Mouse (Mus musculus) neural tube, embryonic 10.5 days (tissue): ENCODE measurements around the gene Timm13.

Source experiments
- DNase-seq: peaks from one replicate; pipeline ENCODE4 v3.0.0-alpha.2; 2017; ENCODE audit warnings: low spot score; ENCODE audit errors: extremely low spot score

Timm13 gene

DNA sequence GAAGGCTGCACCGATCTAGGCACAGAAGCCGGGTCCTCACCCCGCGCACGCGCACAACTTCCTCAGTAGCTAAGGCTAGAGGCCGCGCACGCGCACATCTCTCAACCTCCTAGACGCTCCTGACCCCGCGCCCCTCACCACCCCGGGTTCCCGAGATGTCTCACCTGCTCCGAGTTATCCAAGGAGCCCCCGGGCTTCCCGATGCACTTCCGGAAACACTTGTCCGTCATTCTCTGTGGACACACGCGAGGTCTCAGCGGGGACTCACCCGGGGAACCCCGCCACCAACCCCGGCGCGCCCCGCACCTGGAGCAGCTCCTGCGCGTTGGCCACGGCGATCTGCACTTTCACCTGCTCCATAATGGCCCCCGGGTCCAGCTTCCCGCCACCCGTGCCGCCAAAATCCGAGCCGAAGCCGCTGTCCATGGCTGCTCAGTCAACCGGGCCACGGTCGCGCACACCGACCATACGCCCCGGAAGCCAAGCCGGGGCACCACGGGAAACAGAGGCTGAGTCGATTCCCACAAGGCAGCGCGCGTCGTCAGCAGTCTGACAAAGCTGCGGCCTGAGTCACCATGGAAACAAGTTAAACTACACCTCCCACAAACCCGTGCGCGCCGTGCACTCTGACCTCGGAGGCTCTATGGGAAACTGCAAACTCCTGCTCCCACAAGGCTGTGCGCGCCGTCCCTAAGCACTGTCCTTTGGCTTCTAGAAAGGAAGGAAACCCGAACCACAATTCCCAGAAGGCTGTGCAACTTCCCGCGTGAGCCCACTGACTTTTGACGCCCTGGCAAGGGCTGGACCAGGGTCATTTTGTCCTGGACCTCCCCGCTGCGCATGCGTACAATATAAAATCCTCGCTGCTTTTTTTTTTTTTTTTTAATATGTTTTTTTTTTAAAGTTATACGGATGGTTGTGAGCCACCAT, at the start of gene Timm13:
Gene Timm13, minus strand, starts transcription at position 652 of the 930 bp plus-strand sequence.
- peak; percentile 99 for DNase-seq

DNA sequence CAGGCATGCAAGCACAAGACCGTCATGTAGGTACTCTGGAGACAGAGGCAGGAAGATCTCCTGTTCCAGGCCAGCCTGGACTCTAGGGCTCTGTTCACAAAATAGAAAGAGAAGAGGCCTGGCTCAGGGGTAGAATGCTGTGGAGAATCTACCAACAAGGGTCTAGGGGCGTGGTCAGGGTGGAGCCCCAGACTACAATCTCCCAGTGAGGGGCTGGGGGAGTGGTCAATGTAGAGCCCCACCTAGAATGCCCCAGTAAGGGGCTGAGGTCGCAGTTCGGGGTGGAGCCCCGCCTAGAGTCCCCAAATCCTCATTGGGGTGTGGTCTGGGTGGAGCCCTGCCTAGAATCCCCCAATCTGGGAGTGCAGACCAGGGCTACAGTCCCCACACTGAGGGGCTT, 49.5 kb upstream of the Timm13 start:
- DNase-seq: no peak

DNA sequence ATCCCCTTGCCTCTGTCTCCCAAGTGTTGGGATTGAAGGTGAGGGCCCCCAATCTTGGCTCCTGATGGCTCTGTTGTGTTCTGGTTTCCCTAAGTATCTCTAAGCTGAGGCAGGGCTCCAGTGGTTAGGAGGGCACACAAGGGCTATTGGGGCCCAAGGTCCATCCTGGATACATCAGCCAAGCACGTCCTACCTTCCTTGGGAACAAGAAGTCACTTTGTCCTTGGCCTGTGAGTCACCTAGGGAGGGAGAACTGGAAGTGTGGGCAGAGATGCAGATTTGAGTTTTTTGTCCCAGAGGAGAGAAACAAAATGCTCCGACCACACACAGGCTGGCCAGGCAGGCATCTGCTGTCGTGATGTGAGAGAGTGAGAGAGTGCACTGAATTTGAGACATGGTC, 48.3 kb upstream of the Timm13 start:
- no peak for DNase-seq

- no peak for DNase-seq
These were observed 47.8 kb upstream of the Timm13 start for GRCm38 (mm10) chr10:80948570-80948969.

DNA sequence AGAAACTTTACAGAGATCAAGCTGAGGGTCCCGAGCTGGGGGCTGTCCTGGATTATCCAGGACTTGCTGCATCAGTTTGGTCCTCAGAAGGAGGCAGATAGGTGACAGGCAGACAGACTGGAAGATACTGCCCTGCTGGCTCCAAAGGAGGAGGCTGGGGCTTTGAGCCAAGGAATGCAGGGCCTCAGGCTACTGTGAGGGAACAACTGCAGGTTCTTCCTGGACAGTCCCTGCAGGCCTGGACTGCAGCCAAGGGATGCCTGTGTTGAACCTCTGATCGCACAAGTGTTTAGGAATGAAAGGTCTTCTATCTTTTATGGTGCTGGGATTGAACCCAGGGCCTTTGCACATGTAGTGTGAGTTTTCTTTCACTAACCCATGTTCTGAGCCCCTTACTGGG, 47.0 kb upstream of the Timm13 start:
- DNase-seq: no peak

DNA sequence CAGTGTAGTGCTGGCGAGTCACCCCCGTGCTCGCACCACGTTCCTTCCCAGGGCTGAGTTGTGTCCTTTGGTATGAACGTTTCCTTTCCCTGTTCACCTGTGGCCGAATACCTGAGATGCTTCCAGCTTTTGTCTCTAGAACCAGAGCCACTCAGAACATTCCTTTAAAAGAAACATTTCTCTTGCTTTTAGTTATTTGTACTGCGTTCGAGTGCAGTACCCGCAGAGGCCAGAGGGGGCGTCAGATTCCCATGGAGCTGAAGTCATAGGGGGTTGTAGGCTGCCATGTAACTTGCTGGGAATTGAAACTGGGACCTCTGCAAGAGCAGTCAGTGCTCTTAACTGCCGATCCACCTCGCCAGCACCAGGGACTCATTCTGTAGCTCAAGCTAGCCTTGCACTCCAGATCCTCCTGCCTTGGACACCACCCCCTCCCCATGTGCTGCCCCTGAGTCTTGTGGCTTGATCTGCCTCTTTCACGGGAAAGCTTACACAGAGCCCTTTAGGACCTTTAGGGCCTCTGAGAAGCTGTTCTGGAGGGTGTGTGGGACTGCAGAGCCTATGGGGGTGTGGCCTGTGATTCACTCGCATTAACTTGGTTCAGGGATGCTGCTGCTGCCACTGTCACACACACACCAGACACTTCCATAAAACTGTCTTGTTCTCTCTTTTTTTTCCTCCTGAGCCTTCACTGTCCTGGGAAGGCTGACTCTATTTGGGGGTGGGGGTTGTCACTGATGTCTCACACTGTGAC, 46.1 kb upstream of the Timm13 start:
- DNase-seq: no peak

DNA sequence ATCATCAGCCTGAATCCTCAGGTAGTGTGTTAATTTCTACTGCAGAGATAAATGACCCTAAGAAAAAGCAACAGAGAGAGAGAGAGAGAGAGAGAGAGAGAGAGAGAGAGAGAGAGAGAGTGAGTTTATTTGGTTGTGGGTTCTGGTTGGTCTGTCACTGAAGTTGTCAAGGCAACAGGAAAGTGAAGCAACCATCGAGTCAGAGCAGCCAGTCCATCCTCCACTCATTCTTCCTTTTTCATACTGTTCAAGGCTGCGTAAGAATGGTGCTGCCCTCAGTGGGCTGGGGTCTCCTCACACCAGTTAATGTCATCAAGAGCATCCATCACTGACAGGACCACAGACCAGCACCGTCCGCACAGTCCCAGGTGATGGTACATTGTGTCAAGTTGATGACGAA, 43.5 kb upstream of the Timm13 start:
- DNase-seq: no peak

DNA sequence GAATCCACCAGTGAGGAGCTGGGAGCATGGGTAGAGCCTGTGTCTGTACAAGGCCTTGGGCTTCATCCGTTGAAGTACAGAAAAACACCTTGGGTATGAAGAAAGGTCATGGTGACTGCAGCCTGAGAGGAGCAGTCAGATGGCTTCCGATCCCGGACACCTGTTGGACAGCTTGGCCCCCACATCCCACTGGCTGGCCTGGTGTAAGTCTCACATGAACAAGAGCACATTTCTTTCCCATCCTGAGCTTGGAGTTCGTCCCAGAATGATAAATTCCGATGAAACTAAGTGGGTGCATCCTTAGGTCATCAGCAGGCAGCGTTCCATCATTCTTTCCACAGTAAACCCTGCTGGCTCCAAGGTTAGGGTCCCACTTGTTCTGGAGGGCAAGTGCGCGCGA, 42.9 kb upstream of the Timm13 start:
- no peak for DNase-seq

DNA sequence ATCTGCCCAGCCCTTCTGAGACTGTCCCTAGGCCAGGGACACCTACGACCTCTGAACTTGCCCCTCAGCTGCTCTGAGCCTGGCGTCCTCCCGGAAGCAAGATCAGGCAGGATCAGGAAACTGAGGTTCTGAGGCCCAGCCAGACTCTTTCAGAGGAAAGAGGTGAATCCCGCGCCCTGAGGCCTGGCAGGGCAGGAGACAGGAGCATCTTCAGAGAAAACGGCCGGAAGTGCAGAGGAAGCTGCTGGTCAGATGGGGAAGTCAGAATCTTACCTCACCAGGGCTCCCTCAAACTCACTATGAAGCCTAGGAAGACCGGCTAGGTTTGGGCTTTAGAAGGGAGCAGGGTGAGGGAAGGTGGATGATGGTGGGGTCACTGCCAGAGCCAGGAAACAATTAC, 42.1 kb upstream of the Timm13 start:
- DNase-seq: no peak

DNA sequence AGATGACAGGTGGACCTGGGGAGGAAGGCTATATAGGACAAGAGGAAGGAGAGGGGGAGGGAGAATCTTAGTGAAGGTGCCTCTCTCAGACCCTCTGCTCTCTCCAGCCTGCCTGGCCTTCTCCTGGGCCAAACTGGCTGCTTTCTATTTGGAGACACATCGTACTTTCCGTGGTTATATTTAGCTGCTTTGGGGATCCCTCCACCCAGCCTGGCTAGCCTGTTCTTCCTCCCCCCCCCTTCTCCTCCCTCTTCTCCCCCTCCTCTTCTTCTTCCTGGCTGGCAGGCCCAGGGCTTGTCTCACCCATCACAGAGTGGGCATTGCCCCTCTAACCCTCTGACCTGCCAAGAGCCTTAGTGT, 40.2 kb upstream of the Timm13 start:
- no peak for DNase-seq

- DNase-seq: no peak
These were observed 39.7 kb upstream of the Timm13 start for GRCm38 (mm10) chr10:80940320-80940987.

- peak; percentile 85 for DNase-seq
These were observed 38.9 kb upstream of the Timm13 start for GRCm38 (mm10) chr10:80939671-80940070.

DNA sequence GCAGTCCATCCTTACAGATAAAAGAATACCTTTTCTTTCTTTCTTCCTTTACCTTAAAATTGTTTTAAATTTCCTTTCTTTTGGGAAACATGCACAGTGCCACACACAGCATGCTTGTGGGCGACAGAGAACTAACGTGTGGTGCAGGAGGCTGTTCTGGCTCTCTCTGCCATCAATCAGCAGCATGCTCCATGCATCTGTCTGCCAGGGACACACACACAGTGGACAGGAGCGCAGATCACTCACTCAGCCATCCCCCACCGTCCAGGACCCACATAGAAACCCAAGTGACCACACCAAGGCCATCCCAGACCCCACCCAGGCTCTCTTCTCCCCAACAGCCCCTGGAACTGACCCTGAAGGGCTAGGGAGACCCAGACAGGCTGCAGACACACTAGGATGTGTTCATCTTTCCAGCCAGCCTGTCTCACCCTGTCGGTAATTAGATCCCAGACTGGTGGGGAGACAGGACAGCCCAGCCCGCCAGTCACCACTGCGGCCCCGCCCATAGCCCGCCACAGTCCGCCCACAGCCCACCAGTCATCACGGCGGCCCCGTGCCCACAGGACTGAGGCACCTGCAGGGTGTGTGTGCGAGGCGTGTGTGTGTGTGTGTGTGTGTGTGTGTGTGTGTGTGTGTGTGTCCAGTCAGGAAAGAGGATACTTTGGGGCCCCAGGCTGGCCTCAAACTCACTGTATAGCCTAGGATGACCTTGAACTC, 38.2 kb upstream of the Timm13 start:
- peak; percentile 60 for DNase-seq

GRCm38 (mm10) chr10:80937646-80938045, 36.9 kb upstream of the Timm13 start:
- no peak for DNase-seq

DNA sequence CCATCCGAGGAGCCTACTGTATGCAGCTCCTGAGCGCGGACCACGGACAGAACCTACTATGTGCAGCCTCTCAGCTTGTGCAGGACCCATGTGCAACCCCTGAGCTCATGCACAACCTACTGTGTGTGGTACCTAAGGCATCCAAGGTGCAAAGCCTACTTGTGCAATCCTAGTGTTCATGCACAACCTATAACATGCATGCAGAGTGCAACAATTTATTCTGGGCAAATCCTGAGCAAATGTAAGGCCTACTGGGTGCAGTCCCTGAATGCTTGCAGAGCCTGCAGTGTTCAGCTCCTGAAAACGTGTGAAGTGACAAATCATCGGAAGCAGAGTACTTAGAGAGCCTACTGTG, 36.0 kb upstream of the Timm13 start:
- DNase-seq: no peak

DNA sequence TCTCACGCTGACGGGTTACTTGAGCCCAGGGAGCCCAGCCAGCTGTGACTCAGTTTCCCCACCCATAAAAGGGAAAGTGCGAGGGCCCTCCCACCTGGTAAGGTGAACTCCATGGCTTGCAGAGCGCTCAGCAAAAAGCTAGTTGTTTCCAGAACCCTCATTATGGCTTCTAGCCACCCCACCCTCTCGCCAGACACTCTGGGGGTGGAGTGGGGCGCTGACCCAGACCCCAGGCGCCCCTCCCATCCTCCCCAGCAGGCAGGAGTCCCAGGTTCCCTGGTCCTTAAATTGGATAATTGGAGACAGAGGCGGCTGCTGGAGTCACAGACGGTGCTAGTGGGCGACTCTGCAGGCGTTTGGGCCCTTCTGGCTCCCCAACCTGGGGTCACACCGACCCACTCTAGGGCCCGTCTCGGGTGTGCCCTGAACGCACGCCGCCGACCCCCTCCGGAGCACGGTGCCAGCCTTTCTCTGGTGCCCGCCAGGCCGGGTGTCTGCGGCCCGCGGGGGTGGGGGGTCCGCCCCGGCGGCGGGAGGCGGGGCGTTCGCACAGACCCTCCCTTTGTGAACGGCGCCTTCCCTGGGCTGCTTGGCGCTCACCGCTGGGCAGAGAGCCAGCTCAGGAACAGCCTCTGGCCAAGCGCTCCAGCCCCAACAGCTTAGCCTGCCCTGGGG, 35.5 kb upstream of the Timm13 start:
- peak; percentile 69 for DNase-seq

- no peak for DNase-seq
These were observed 34.9 kb upstream of the Timm13 start for GRCm38 (mm10) chr10:80935698-80936097.

GRCm38 (mm10) chr10:80935241-80935640, 34.5 kb upstream of the Timm13 start:
- DNase-seq: no peak

- DNase-seq: no peak
These were observed 33.6 kb upstream of the Timm13 start for GRCm38 (mm10) chr10:80934136-80934985.

GRCm38 (mm10) chr10:80933421-80933979, 32.7 kb upstream of the Timm13 start:
- DNase-seq: peak; percentile 42
